Mouse (Mus musculus) testis, postnatal 14 days (tissue): Measurements from ENCODE around the gene Ppp1r18.

Experiments used
- DNase-seq: peaks from one replicate; pipeline ENCODE4 v3.0.0; 2021; ENCODE audit warnings: low spot score

Ppp1r18 gene

DNA sequence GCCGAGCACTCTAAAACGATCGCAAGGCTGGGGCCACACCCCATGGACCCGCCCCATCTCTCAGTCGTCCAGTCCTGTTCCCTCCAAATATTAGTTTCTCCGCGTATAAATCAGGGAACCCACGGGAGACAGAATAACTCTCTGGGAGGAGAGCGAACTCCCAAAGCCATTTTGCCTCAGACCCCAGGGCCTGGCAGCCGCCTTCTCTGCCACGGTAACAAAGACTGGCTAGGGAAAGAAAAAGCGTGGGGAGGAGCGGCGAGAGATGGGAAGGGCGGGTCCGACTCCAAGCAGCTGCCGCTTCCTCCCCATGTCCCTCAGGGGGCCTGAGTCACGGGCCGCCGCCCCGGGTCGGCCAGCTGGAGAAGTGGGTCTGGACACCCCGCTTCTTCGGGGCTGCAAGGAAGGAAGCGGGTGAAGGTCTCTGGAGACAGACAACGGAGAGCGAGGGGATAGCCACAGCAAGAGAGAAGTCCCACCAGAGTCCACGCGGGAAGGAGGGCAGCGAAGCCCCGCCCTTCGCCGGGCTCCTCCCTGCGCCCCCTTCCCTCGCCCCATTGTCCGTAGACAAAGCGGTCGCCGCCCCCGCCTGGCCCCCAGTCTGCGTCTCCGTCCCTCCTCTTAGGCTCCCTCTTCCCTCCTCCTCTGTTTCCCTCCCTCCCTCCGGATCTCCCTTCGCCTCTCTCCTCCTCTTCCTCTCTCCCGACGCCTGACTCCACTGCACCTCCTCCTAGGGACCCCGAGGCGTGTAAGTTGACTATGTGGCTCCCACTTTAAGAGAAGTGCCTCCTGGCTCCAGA is at the start of gene Ppp1r18:
TSS of gene Ppp1r18 (plus strand) at position 113 of the 800 bp plus-strand sequence.
- DNase-seq = peak; percentile 80

GRCm38 (mm10) chr17:35815836-35816235 is 49.6 kb upstream of the Ppp1r18 start:
- no peak for DNase-seq

DNA sequence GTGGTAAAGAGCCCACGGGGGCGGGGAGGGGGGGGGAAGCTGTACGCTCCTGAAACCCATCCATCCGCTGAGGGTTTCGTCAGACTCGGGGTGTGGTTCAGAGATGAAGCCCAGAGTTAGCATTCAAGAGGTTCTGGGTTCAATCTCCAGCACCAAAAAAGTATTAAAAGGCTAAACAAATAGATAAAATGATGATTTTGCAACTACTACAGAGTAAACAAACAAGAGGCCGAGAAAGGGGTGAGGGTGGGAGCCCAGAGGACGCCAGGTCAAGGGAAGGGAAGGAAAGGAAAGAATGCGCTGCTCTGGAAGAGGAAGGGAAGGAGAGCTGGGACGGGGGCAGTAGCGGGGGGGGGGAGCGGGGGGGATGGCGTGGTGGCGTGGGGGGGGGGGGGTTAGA is 48.7 kb upstream of the Ppp1r18 start:
- DNase-seq = no peak

DNA sequence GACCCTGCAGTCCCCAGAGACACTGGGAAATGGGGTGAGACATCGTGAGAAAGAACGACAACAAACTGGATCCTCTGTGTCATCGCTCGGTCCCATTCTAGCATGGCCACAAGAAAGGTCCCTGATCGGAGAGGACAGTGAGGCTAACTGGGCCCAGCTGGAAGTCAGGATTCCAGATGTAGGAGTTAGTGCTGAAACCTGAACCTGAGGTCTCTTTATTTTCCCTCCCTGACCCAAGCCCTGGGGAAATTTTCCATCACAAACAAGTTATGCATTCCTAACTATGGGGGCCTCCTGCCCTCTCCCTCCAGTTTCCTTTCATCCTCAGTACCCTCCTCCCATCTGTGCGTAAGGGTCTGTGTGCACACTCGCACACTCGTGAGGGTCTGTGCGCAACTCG is 48.2 kb upstream of the Ppp1r18 start:
- DNase-seq = no peak

DNA sequence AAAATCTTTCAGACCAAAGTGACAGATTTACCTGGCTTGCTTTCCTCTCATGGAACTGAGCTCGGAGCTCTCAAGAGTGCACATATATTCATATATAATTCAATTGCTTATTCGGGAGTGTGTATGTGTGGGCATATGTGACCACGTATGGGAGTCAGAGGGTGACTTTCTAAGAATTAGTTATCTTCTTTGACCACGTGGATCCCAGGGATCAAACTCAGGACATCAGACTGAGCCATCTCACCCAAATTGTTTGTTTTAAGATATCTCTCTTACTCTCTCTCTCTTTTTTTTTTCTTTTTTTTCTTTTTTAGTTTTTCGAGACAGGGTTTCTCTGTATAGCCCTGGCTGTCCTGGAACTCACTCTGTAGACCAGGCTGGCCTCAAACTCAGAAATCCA is 45.3 kb upstream of the Ppp1r18 start:
- DNase-seq = no peak

DNA sequence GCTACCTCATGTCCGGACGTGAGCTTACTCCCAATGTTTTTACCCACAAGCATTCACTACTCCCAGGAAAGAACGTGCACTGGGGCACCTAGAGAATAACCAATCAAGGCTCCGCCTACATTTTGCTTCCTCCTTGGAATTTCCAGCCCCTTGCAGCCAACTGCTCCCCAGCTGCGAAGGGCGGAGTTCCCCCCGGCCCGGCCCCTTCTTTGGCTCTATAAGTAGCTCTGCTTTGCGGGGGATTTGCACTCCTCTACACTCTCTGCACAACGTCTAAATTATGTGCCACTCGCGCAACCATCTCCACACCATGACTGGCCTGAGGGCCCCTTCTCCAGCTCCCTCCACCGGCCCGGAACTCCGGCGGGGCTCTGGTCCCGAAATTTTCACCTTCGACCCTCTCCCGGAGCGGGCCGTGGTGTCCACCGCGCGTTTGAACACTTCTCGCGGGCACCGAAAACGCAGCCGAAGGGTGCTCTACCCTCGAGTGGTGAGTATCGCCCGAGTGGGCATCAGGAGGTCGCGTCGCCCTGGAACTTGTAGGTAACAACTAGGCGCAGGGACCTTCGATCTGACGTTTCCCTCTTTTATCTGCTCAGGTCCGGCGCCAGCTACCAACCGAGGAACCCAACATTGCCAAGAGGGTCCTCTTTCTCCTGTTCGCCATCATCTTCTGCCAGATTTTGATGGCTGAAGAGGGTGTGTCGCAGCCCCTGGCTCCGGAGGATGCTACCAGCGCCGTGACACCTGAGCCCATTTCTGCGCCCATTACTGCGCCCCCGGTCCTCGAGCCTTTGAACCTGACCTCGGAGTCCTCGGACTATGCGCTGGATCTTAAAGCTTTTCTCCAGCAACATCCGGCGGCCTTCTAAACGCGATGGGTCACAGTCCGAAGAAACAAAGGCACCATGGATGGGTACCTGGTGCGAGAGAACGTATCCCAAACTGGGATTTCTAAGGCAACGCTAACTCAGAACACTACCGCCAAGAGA is 43.7 kb upstream of the Ppp1r18 start, which contains the start of gene Ier3:
TSS of gene Ier3 (plus strand) at position 246 of the 992 bp plus-strand sequence.
- peak; percentile 82 for DNase-seq

DNA sequence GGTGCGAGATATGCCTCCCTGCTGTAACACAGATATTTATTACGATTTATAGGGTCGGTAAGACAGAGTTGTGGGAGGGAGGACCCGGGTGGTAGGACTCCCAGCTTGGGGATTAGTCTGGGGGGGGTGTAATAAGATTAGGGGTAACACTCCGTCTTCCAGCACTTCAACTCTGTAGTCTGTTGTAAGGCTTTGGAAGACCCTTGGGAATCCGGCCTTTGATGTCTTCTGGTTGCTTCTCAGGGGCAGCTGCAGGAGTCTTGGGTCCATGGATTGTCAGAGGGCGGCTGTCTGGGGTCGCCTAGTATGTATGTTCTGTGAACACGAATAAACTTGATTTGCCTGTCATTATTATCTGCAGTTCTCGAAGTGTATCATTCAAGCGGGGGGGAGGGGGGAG is 42.8 kb upstream of the Ppp1r18 start:
- DNase-seq = no peak

GRCm38 (mm10) chr17:35822964-35823937 is 42.1 kb upstream of the Ppp1r18 start, which contains the start of gene Flot1:
Gene Flot1 (plus strand): TSS chr17:35823230.
- peak; percentile 81 for DNase-seq

GRCm38 (mm10) chr17:35824402-35824801 is 41.0 kb upstream of the Ppp1r18 start:
- DNase-seq = no peak

- DNase-seq = no peak
These were observed 40.1 kb upstream of the Ppp1r18 start for GRCm38 (mm10) chr17:35825109-35825850.

GRCm38 (mm10) chr17:35829737-35830136 is 35.7 kb upstream of the Ppp1r18 start:
- DNase-seq = peak; percentile 82

GRCm38 (mm10) chr17:35832400-35833238 is 32.8 kb upstream of the Ppp1r18 start:
- DNase-seq = no peak

- no peak for DNase-seq
These were observed 32.1 kb upstream of the Ppp1r18 start for GRCm38 (mm10) chr17:35833239-35833751.

GRCm38 (mm10) chr17:35833894-35834293 is 31.5 kb upstream of the Ppp1r18 start:
- DNase-seq = no peak

GRCm38 (mm10) chr17:35834696-35835422 is 30.5 kb upstream of the Ppp1r18 start:
- DNase-seq = no peak

GRCm38 (mm10) chr17:35835424-35836140 is 29.8 kb upstream of the Ppp1r18 start:
- DNase-seq = no peak

GRCm38 (mm10) chr17:35836178-35836965 is 29.0 kb upstream of the Ppp1r18 start:
- DNase-seq = peak; percentile 76
